Mouse (Mus musculus): ENCODE results near the gene Tmem247. TPM values are rescaled to one million over a fixed set of nuclear protein-coding genes. Genes with fewer than 3 reads are reported as not detected.
A peak's percentile ranks its signal among the peaks of the same experiment; 100 is the strongest.

Gene Tmem247
- total RNA-seq (2021) (not detected), polyA plus RNA-seq (2012; rRNA removed) (not detected in 2 replicates)
- long read RNA-seq, result 0 reads

GRCm38 (mm10) chr17:86917048-86917447 lies at the start of gene Tmem247:
TSS of gene Tmem247 (plus strand) at chr17:86917348.
- DNase-seq, result no peak

- DNase-seq, result no peak
Measured at GRCm38 (mm10) chr17:86870586-86870985, 46.6 kb upstream of the Tmem247 start.

GRCm38 (mm10) chr17:86872643-86873042 lies 44.5 kb upstream of the Tmem247 start:
- DNase-seq, result no peak

- DNase-seq, result no peak
Measured at GRCm38 (mm10) chr17:86876940-86877339, 40.2 kb upstream of the Tmem247 start.

GRCm38 (mm10) chr17:86877747-86878146 lies 39.4 kb upstream of the Tmem247 start:
- no peak for DNase-seq

GRCm38 (mm10) chr17:86880056-86880455 lies 37.1 kb upstream of the Tmem247 start:
- no peak for DNase-seq

- DNase-seq, result no peak
Measured at GRCm38 (mm10) chr17:86880461-86881044, 36.6 kb upstream of the Tmem247 start.

GRCm38 (mm10) chr17:86895191-86895590 lies 22.0 kb upstream of the Tmem247 start:
- no peak for DNase-seq

- DNase-seq, result no peak
Measured at GRCm38 (mm10) chr17:86897486-86898165, 19.5 kb upstream of the Tmem247 start.

GRCm38 (mm10) chr17:86899821-86900220 lies 17.3 kb upstream of the Tmem247 start:
- no peak for DNase-seq

- no peak for DNase-seq
Measured at GRCm38 (mm10) chr17:86900564-86900963, 16.6 kb upstream of the Tmem247 start.

GRCm38 (mm10) chr17:86902399-86903067 lies 14.6 kb upstream of the Tmem247 start:
- DNase-seq, result no peak

- peak; percentile 71 for DNase-seq
Measured at GRCm38 (mm10) chr17:86903596-86903995, 13.6 kb upstream of the Tmem247 start.

GRCm38 (mm10) chr17:86904206-86904605 lies 12.9 kb upstream of the Tmem247 start:
- DNase-seq, result no peak

- DNase-seq, result peak; percentile 63
Measured at GRCm38 (mm10) chr17:86905297-86906135, 11.6 kb upstream of the Tmem247 start.

GRCm38 (mm10) chr17:86906136-86906461 lies 11.0 kb upstream of the Tmem247 start:
- DNase-seq, result peak; percentile 81

GRCm38 (mm10) chr17:86906601-86907000 lies 10.5 kb upstream of the Tmem247 start:
- DNase-seq, result no peak

- no peak for DNase-seq
Measured at GRCm38 (mm10) chr17:86907092-86907491, 10.1 kb upstream of the Tmem247 start.

- no peak for DNase-seq
Measured at GRCm38 (mm10) chr17:86908316-86908715, 8.8 kb upstream of the Tmem247 start.

GRCm38 (mm10) chr17:86909733-86910495 lies 7.2 kb upstream of the Tmem247 start:
- DNase-seq, result no peak

- no peak for DNase-seq
Measured at GRCm38 (mm10) chr17:86911261-86911660, 5.9 kb upstream of the Tmem247 start.

Measured in adrenal gland, adult 2 months (tissue).